Mouse (Mus musculus) thymus, adult 2 months (tissue): ENCODE data around the gene Tex101. TPM values are rescaled to one million over a fixed set of nuclear protein-coding genes. Genes with fewer than 3 reads are reported as not detected.

Experiments
- DNase-seq: peaks from one replicate; pipeline ENCODE4 v3.0.0; 2021
- H3K27ac ChIP-seq: fragments of 200-500 bp; 2 replicates; pipeline ENCODE4 v1.5.1; 2012; ENCODE audit warnings: low read length, control low read depth; ENCODE audit not compliant: control insufficient read depth, insufficient read depth
- H3K27me3 ChIP-seq: fragments of 200-500 bp; 2 replicates; pipeline ENCODE4 v1.6.1; 2012; ENCODE audit warnings: mild to moderate bottlenecking, low read length, moderate library complexity, mixed read lengths; ENCODE audit not compliant: control insufficient read depth, insufficient read depth
- H3K36me3 ChIP-seq: fragments of 200-500 bp; 2 replicates; pipeline ENCODE4 v1.6.1; 2012; ENCODE audit warnings: mild to moderate bottlenecking, low read length, moderate library complexity; ENCODE audit not compliant: control insufficient read depth, insufficient read depth
- H3K4me1 ChIP-seq: fragments of 200-500 bp; replicated peaks from 2 replicates; pipeline ENCODE4 v1.6.1; 2012; ENCODE audit warnings: low read length; ENCODE audit not compliant: control insufficient read depth, insufficient read depth
- H3K4me3 ChIP-seq: fragments of 200-500 bp; 2 replicates; pipeline ENCODE4 v1.5.1; 2012; ENCODE audit warnings: mild to moderate bottlenecking, low read length, control low read depth, moderate library complexity; ENCODE audit not compliant: control insufficient read depth, insufficient read depth
- CTCF ChIP-seq: fragments of 200-500 bp; IDR thresholded peaks from 2 replicates; pipeline ENCODE4 v1.5.1; 2012; ENCODE audit warnings: mild to moderate bottlenecking, control low read depth, low read length, moderate library complexity, borderline replicate concordance; ENCODE audit not compliant: control insufficient read depth, poor library complexity, insufficient read depth; ENCODE audit errors: extremely low read depth
- POLR2A ChIP-seq: fragments of 200-500 bp; IDR thresholded peaks from 2 replicates; pipeline ENCODE4 v1.6.1; 2012; ENCODE audit warnings: mild to moderate bottlenecking, low read length, control low read depth, moderate library complexity; ENCODE audit not compliant: control insufficient read depth, poor library complexity, insufficient read depth; ENCODE audit errors: extremely low read depth
- WGBS: fragments of 180-500 bp; shearing (Covaris S2); methylation state at CpG from one replicate; pipeline ENCODE4 v1.1.7; 2018; 5-methylcytosine and 5-hydroxymethylcytosine counted together
- polyA plus RNA-seq: library from polyadenylated mRNA; depleted of rRNA; stranded (reverse); fragments of >200 nt; gene quantifications from 2 replicates; pipeline ENCODE4 v1.2.3, GENCODE M21; 2012

Tex101 gene
- polyA plus RNA-seq, 1 experiment = 0.38 TPM

DNA sequence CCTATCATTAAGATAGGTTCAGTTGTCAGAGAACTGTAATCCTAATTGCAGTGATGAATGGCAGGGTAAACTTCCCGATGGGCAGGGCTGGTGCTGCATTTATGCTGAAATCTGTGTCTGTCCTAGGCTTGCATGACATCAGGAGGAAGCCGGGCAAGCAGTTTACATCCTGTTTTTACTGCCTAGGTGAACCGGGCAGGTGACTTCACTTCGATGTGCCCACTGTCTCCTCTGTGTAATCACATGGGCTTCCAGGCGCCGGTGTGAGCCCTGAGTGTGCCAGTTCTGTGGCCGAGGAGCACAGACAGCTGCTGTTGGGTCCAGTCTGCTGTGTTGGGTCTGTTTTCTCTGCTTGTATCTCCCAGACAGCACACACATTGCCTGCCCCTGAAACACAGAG is 30.0 kb downstream of the Tex101 start:
- H3K27me3 ChIP-seq = no peaks in the 10 kb centered on the region
- no peaks in the 10 kb centered on the region for H3K36me3 ChIP-seq
- H3K27ac ChIP-seq = no peak overlapping the region
- H3K4me3 ChIP-seq = no peak overlapping the region
- no peak for TF ChIP-seq CTCF
- TF ChIP-seq POLR2A = no peak
- H3K4me1 ChIP-seq = peaks cover 17% of the 10 kb centered on the region
- DNase-seq = no peak
- 33% methylated on average over 7 of the region's 7 CpGs for WGBS

DNA sequence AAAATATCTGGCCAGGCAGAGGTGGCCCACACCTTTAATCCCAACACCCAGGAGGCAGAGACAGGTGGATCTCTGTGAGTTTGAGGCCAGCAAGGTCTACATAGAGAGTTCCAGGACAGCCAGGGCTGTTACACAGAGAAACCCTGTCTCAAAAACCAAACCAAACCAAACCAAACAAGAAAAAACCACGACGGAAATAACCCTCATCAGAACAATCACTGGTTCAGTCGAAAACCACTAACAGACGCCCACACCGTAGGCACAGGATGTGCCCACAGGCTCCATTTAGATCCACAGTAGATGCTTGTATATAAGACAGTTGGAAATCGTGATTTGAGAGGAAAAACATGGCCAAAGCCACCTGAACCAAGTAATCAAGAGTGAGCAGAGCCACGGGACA is 31.5 kb downstream of the Tex101 start:
- H3K36me3 ChIP-seq = no peaks in the 10 kb centered on the region
- DNase-seq = no peak
- H3K27ac ChIP-seq = no peak overlapping the region
- H3K27me3 ChIP-seq = no peaks in the 10 kb centered on the region
- 9% methylated on average over 7 of the region's 7 CpGs for WGBS
- H3K4me3 ChIP-seq = no peak overlapping the region
- H3K4me1 ChIP-seq = peaks cover 17% of the 10 kb centered on the region
- TF ChIP-seq POLR2A (no peak), CTCF (no peak)

GRCm38 (mm10) chr7:24644492-24644891 is 32.0 kb downstream of the Tex101 start:
- DNase-seq = no peak
- Histone ChIP-seq H3K4me3 (no peak overlapping the region), H3K27ac (no peak overlapping the region), H3K27me3 (no peaks in the 10 kb centered on the region), H3K36me3 (no peaks in the 10 kb centered on the region), H3K4me1 (peaks cover 17% of the 10 kb centered on the region)
- no peak for TF ChIP-seq CTCF
- no peak for TF ChIP-seq POLR2A
- 61% methylated on average over 6 of the region's 6 CpGs for WGBS

- peak; percentile 68 for DNase-seq
- no peak for TF ChIP-seq POLR2A
- peak; percentile 68; the same call in 1 of the 2 replicates for TF ChIP-seq CTCF
- Histone ChIP-seq H3K4me3 (no peak overlapping the region), H3K36me3 (no peaks in the 10 kb centered on the region), H3K27me3 (peaks cover 7% of the 10 kb centered on the region; the same call in 1 of the 2 replicates), H3K4me1 (peaks cover 25% of the 10 kb centered on the region), H3K27ac (no peak overlapping the region)
- WGBS = 13% methylated on average over 9 of the region's 9 CpGs
Measured at GRCm38 (mm10) chr7:24642491-24642890, 34.0 kb downstream of the Tex101 start.

GRCm38 (mm10) chr7:24640450-24640849 is 36.0 kb downstream of the Tex101 start:
- peaks cover 19% of the 10 kb centered on the region for H3K4me1 ChIP-seq
- no peak overlapping the region for H3K27ac ChIP-seq
- TF ChIP-seq POLR2A (no peak), CTCF (no peak)
- peaks cover 7% of the 10 kb centered on the region; the same call in 1 of the 2 replicates for H3K27me3 ChIP-seq
- WGBS = 86% methylated on average over 13 of the region's 13 CpGs
- no peaks in the 10 kb centered on the region for H3K36me3 ChIP-seq
- DNase-seq = no peak
- no peak overlapping the region for H3K4me3 ChIP-seq

DNA sequence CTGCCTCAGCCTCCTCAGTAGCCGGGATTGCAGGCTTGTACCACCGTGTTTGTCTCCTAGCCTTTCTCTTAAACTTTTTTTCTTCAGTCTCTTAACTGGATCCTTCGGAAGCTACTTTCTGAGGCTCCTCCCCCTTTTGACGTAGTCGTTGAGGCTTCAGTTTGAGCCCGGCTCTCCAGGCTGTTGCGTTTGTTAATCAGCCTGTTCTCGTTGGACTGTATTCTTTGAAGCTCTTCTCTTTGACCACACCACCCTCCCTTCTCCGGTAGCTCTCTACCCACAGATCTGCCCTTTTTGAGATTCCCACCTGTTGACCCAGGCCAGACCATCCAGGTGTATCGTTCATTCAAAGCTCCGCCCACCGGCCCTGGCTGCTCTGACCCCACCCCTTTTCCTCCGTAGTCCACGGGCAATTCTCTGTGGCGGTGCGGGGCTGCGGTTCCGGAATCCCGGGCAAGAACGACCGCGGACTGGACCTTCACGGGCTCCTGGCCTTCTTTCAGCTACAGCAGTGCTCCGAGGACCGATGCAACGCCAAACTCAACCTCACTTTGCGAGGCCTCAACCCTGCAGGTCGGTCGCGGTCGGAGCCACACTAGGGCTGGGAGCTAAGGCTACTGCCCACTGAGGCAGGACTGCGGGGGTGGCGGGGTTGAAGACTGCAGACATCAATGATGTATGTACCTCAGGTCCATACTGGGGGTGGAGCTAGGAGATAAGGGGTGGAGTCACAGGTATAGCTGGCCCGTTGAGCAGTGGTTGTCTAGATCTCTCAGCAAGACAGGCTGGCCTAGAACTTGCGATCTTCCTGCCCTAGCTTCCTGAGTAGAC is 38.2 kb downstream of the Tex101 start:
- WGBS = 4% methylated on average over 35 of the region's 35 CpGs
- Histone ChIP-seq H3K4me1 (peaks cover 9% of the 10 kb centered on the region), H3K4me3 (peak overlapping the region; percentile 36), H3K36me3 (no peaks in the 10 kb centered on the region), H3K27ac (no peak overlapping the region), H3K27me3 (peaks cover 7% of the 10 kb centered on the region; the same call in 1 of the 2 replicates)
- no peak for DNase-seq
- no peak for TF ChIP-seq CTCF
- TF ChIP-seq POLR2A = no peak

DNA sequence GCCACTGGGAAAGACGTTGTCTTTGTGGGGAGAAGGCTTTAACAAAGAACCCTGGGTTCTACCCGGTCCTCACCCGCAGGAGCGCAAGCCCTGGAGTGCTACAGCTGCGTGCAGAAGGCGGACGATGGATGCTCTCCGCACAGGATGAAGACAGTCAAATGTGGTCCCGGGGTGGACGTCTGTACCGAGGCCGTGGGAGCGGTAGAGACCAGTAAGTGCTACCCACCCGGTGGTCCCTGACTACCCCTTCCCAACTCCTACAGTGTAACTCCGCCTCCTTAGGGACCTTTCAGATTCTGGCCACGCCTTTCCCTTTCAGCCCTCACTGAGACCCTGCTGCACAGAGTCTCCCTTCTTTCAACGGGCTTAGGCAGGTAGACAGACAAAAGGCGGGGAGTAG is 39.4 kb downstream of the Tex101 start:
- Histone ChIP-seq H3K36me3 (no peaks in the 10 kb centered on the region), H3K27ac (no peak overlapping the region), H3K4me3 (no peak overlapping the region), H3K27me3 (peaks cover 7% of the 10 kb centered on the region; the same call in 1 of the 2 replicates), H3K4me1 (peaks cover 9% of the 10 kb centered on the region)
- TF ChIP-seq POLR2A (no peak), CTCF (no peak)
- WGBS = 34% methylated on average over 18 of the region's 18 CpGs
- DNase-seq = no peak
